Mouse (Mus musculus): ENCODE data around the gene Six5.

DNA sequence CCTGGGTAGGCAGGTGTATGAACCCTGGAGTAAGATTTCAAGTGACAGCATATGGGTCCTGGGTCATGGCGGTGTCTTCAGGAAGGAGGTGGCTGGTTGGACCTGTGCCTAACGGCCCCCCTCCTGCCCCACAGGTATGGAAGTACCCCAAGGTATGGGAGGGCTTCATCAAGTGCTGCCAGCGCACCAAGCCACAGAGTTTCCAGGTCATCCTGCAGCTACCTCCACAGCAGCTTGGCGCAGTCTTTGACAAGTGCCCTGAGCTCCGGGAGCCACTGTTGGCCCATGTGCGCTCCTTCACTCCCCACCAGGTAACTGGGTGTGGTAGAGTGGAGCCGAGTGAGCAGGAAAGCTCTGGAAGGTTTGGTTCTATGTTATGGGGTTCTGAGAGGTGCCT is 41.3 kb upstream of the Six5 start:
- no peak for TF ChIP-seq CTCF (IDR thresholded peaks at IDR 0.05)
- no peak for TF ChIP-seq EP300 (IDR thresholded peaks at IDR 0.05)

Data from lung, postnatal 0 days (tissue).